Mouse (Mus musculus) MEL (cell line): Measurements from ENCODE around the gene Chadl. TPM values are rescaled to one million over a fixed set of nuclear protein-coding genes. Genes with fewer than 3 reads are reported as not detected.
A peak's percentile ranks its signal among the peaks of the same experiment; 100 is the strongest.

Experiments used
- DNase-seq: peaks from one replicate; pipeline ENCODE4 v3.0.0; 2011; ENCODE audit warnings: low read depth, low spot score
- H3K27ac ChIP-seq: 2 replicates; pipeline ENCODE4 v1.5.1; 2012; ENCODE audit warnings: low read depth, mild to moderate bottlenecking, control low read depth, low read length, moderate library complexity; ENCODE audit not compliant: control insufficient read depth
- H3K27me3 ChIP-seq, 2 experiments: fragments of 150-350 bp in 1 of 2; sonication (generic) in 1 of 2; 2 replicates each; pipeline ENCODE4 v1.6.1; 2012; ENCODE audit warnings: low read length in 2 of 2, mild to moderate bottlenecking in 2 of 2, improper control_type of control experiment in 1 of 2, moderate library complexity in 1 of 2; ENCODE audit not compliant: insufficient read depth in 2 of 2, control insufficient read depth in 1 of 2
- H3K36me3 ChIP-seq, 2 experiments: 2 replicates each; pipeline ENCODE4 v1.6.1; 2012 to 2014; ENCODE audit warnings: low read length in 2 of 2, improper control_type of control experiment in 1 of 2, inconsistent platforms in 1 of 2, mild to moderate bottlenecking in 1 of 2; ENCODE audit not compliant: insufficient read depth in 2 of 2, control insufficient read depth in 1 of 2
- H3K4me1 ChIP-seq, 2 experiments: fragments of 150-350 bp in 1 of 2; sonication (generic) in 1 of 2; 2 replicates each; pipeline ENCODE4 v1.6.1; 2012; ENCODE audit warnings: low read length in 2 of 2, improper control_type of control experiment in 1 of 2, mild to moderate bottlenecking in 1 of 2; ENCODE audit not compliant: insufficient read depth in 2 of 2, control insufficient read depth in 1 of 2
- H3K4me3 ChIP-seq, 2 experiments: fragments of 150-350 bp in 1 of 2; sonication (generic) in 1 of 2; 2 replicates each; pipeline ENCODE4 v1.5.1; 2012; ENCODE audit warnings: low read depth in 2 of 2, low read length in 2 of 2, mild to moderate bottlenecking in 2 of 2, moderate library complexity in 2 of 2, control low read depth in 1 of 2, improper control_type of control experiment in 1 of 2; ENCODE audit not compliant: control insufficient read depth in 1 of 2, insufficient read depth in 1 of 2
- H3K79me2 ChIP-seq: 2 replicates; pipeline ENCODE4 v1.6.1; 2012; ENCODE audit warnings: mild to moderate bottlenecking, low read length, moderate library complexity; ENCODE audit not compliant: control insufficient read depth, poor library complexity, insufficient read depth
- H3K9ac ChIP-seq: 2 replicates; pipeline ENCODE4 v1.6.1; 2012; ENCODE audit warnings: low read depth, mild to moderate bottlenecking, control low read depth, low read length, moderate library complexity; ENCODE audit not compliant: control insufficient read depth, poor library complexity, severe bottlenecking
- H3K9me3 ChIP-seq: fragments of 150-350 bp; sonication (generic); replicated peaks from 2 replicates; pipeline ENCODE4 v1.6.1; 2012; ENCODE audit warnings: mild to moderate bottlenecking, low read length, improper control_type of control experiment, moderate library complexity; ENCODE audit not compliant: insufficient read depth
- CHD1 ChIP-seq: IDR thresholded peaks from 2 replicates; pipeline ENCODE4 v1.6.1; 2012; ENCODE audit warnings: low read depth, mild to moderate bottlenecking, inconsistent platforms, low read length, improper control_type of control experiment
- CTCF ChIP-seq, 3 experiments: IDR thresholded peaks in 2 of 3; conservative IDR thresholded peaks in 1 of 3; 2 replicates each; pipeline ENCODE4 v1.5.1; 2011 to 2012; ENCODE audit warnings: low read length in 3 of 3, low read depth in 2 of 3, mild to moderate bottlenecking in 2 of 3, improper control_type of control experiment in 1 of 3, inconsistent platforms in 1 of 3, mixed read lengths in 1 of 3, moderate library complexity in 1 of 3; ENCODE audit not compliant: control insufficient read depth in 1 of 3, insufficient read depth in 1 of 3, poor library complexity in 1 of 3, severe bottlenecking in 1 of 3
- EP300 ChIP-seq, 2 experiments: IDR thresholded peaks; 2 replicates each; pipeline ENCODE4 v1.6.1; 2011; ENCODE audit warnings: improper control_type of control experiment in 2 of 2, low read length in 2 of 2, low read depth in 1 of 2, mild to moderate bottlenecking in 1 of 2
- GABPA ChIP-seq: IDR thresholded peaks from 2 replicates; pipeline ENCODE4 v1.6.1; 2012; ENCODE audit warnings: low read depth, mild to moderate bottlenecking, inconsistent platforms, low read length, improper control_type of control experiment, moderate library complexity
- GATA1 ChIP-seq: IDR thresholded peaks from 2 replicates; pipeline ENCODE4 v1.6.1; 2011; ENCODE audit warnings: low read depth, low read length, improper control_type of control experiment
- JUND ChIP-seq: IDR thresholded peaks from 2 replicates; pipeline ENCODE4 v1.6.1; 2011; ENCODE audit warnings: low read depth, mild to moderate bottlenecking, improper control_type of control experiment, low read length
- KAT2A ChIP-seq: conservative IDR thresholded peaks from 2 replicates; pipeline ENCODE4 v1.6.1; 2012; ENCODE audit warnings: low read depth, low read length, improper control_type of control experiment, inconsistent platforms
- MAX ChIP-seq: IDR thresholded peaks from 2 replicates; pipeline ENCODE4 v1.6.1; 2011; ENCODE audit warnings: low read length, improper control_type of control experiment
- MAZ ChIP-seq: IDR thresholded peaks from 2 replicates; pipeline ENCODE4 v1.6.1; 2012; ENCODE audit warnings: low read depth, mild to moderate bottlenecking, inconsistent platforms, low read length, improper control_type of control experiment
- MEF2A ChIP-seq: IDR thresholded peaks from 2 replicates; pipeline ENCODE4 v1.6.1; 2014; ENCODE audit warnings: low read depth, mild to moderate bottlenecking, inconsistent platforms, low read length, improper control_type of control experiment; ENCODE audit not compliant: poor library complexity, insufficient replicate concordance, severe bottlenecking; ENCODE audit errors: extremely low read depth
- MYB ChIP-seq: IDR thresholded peaks from 2 replicates; pipeline ENCODE4 v1.6.1; 2011; ENCODE audit warnings: mild to moderate bottlenecking, low read depth, low read length, improper control_type of control experiment
- NELFE ChIP-seq: IDR thresholded peaks from 2 replicates; pipeline ENCODE4 v1.6.1; 2011; ENCODE audit warnings: low read depth, low read length, improper control_type of control experiment
- NRF1 ChIP-seq: IDR thresholded peaks from 2 replicates; pipeline ENCODE4 v1.6.1; 2014; ENCODE audit warnings: low read depth, mild to moderate bottlenecking, inconsistent platforms, low read length, improper control_type of control experiment, moderate library complexity; ENCODE audit not compliant: poor library complexity, insufficient read depth, severe bottlenecking
- POLR2A ChIP-seq, 2 experiments: IDR thresholded peaks; 2 replicates each; pipeline ENCODE4 v1.6.1; 2011 to 2012; ENCODE audit warnings: low read length in 2 of 2, mild to moderate bottlenecking in 2 of 2, control low read depth in 1 of 2, improper control_type of control experiment in 1 of 2, low read depth in 1 of 2, moderate library complexity in 1 of 2; ENCODE audit not compliant: control insufficient read depth in 1 of 2, insufficient read depth in 1 of 2, poor library complexity in 1 of 2
- POLR2AphosphoS2 ChIP-seq: IDR thresholded peaks from 2 replicates; pipeline ENCODE4 v1.6.1; 2011; ENCODE audit warnings: low read length, improper control_type of control experiment
- POLR2AphosphoS5 ChIP-seq: IDR thresholded peaks from 2 replicates; pipeline ENCODE4 v1.6.1; 2012; ENCODE audit warnings: low read depth, borderline replicate concordance, mild to moderate bottlenecking, inconsistent platforms, low read length, moderate library complexity, mixed read lengths
- SMC3 ChIP-seq: IDR thresholded peaks from 2 replicates; pipeline ENCODE4 v1.6.1; 2011; ENCODE audit warnings: low read depth, low read length, improper control_type of control experiment
- TBP ChIP-seq: IDR thresholded peaks from 2 replicates; pipeline ENCODE4 v1.8.0; 2011; ENCODE audit warnings: low read depth, low read length, improper control_type of control experiment
- ZNF384 ChIP-seq: IDR thresholded peaks from 2 replicates; pipeline ENCODE4 v1.6.1; 2012; ENCODE audit warnings: low read depth, mild to moderate bottlenecking, inconsistent platforms, low read length, improper control_type of control experiment
- polyA plus RNA-seq, 2 experiments: library from polyadenylated mRNA; stranded (reverse) in 1 of 2; unstranded in 1 of 2; fragments of >175 nt in 1 of 2; fragments of >200 nt in 1 of 2; gene quantifications; 2 replicates each; pipeline versions ENCODE4 v1.2.1 to v1.2.4; 2012; ENCODE audit warnings: low replicate concordance in 2 of 2, low read depth in 1 of 2; ENCODE audit not compliant: insufficient read length in 2 of 2, insufficient read depth in 1 of 2, missing spikeins in 1 of 2
- total RNA-seq: library from RNA; depleted of rRNA; stranded (reverse); fragments of 300-350 nt; gene quantifications from 2 replicates; pipeline ENCODE4 v1.2.3, GENCODE M21; 2012

Chadl gene
- total and polyA plus RNA-seq, 3 experiments: 0.42 to 0.72 TPM; not detected in 1

GRCm38 (mm10) chr15:81663697-81664561 is 33.2 kb downstream of the Chadl start, which contains the start of gene L3mbtl2 (continued):
- TF ChIP-seq EP300 (IDR thresholded peaks at IDR 0.05; ENCODE audit: low read depth in 1 of 2, low read length in 2 of 2) (no peak), KAT2A (peak; percentile 77), POLR2A (IDR thresholded peaks at IDR 0.05; ENCODE audit: control insufficient read depth in 1 of 2, insufficient read depth in 1 of 2, low read depth in 1 of 2, low read length in 2 of 2, poor library complexity in 1 of 2) (peak; percentile 37 to 78; a peak in 3 of 4 replicates), NRF1 (0 out of 2 replicates have a peak, but pooled peaks have one; percentile 37), TBP (peak; percentile 43), MAX (peak; percentile 74), POLR2AphosphoS5 (no peak), GATA1 (no peak), MAZ (peak; percentile 20; the same call in 1 of the 2 replicates), CTCF (IDR thresholded peaks at IDR 0.05 in 2 of 3, conservative IDR thresholded peaks at IDR 0.05 in 1 of 3; ENCODE audit: control insufficient read depth in 1 of 3, insufficient read depth in 1 of 3, low read depth in 2 of 3, low read length in 3 of 3, poor library complexity in 1 of 3, severe bottlenecking in 1 of 3) (no peak), POLR2AphosphoS2 (peak; percentile 45; the same call in 1 of the 2 replicates), GABPA (no peak), JUND (no peak), NELFE (peak; percentile 71)

GRCm38 (mm10) chr15:81663281-81663680 is 33.8 kb downstream of the Chadl start:
- H3K36me3 ChIP-seq: peaks cover 2 to 5% of the 10 kb centered on the region in 2 experiments; a peak in 2 of 4 replicates
- no peak for DNase-seq
- peaks cover 6 to 8% of the 10 kb centered on the region in 2 experiments; a peak in 2 of 4 replicates for H3K4me1 ChIP-seq
- H3K27me3 ChIP-seq: no peaks in the 10 kb centered on the region
- H3K4me3 ChIP-seq: peak overlapping the region; percentile 17 to 27; a peak in 3 of 4 replicates
- H3K9me3 ChIP-seq: no peaks in the 10 kb centered on the region
- H3K79me2 ChIP-seq: peaks cover 22% of the 10 kb centered on the region
- TF ChIP-seq MYB (no peak), MAZ (no peak), ZNF384 (no peak), POLR2AphosphoS2 (no peak), NRF1 (no peak), TBP (no peak), EP300 (IDR thresholded peaks at IDR 0.05; ENCODE audit: low read depth in 1 of 2, low read length in 2 of 2) (no peak), SMC3 (no peak), MEF2A (no peak), CHD1 (no peak)
- H3K9ac ChIP-seq: peak overlapping the region; percentile 9; the same call in 1 of the 2 replicates
- no peak overlapping the region for H3K27ac ChIP-seq
